Mouse (Mus musculus): ENCODE results near the gene B3gat3.

- TF ChIP-seq CTCF (IDR thresholded peaks at IDR 0.05; ENCODE audit: low read depth) (no peak), EP300 (IDR thresholded peaks at IDR 0.05; ENCODE audit: low read depth) (no peak)
These were observed 21.0 kb downstream of the B3gat3 start for GRCm38 (mm10) chr19:8941136-8941514.

All from liver, postnatal 0 days (tissue).